Mouse (Mus musculus): Measurements from ENCODE around the gene Mtmr14.

Gene Mtmr14

DNA sequence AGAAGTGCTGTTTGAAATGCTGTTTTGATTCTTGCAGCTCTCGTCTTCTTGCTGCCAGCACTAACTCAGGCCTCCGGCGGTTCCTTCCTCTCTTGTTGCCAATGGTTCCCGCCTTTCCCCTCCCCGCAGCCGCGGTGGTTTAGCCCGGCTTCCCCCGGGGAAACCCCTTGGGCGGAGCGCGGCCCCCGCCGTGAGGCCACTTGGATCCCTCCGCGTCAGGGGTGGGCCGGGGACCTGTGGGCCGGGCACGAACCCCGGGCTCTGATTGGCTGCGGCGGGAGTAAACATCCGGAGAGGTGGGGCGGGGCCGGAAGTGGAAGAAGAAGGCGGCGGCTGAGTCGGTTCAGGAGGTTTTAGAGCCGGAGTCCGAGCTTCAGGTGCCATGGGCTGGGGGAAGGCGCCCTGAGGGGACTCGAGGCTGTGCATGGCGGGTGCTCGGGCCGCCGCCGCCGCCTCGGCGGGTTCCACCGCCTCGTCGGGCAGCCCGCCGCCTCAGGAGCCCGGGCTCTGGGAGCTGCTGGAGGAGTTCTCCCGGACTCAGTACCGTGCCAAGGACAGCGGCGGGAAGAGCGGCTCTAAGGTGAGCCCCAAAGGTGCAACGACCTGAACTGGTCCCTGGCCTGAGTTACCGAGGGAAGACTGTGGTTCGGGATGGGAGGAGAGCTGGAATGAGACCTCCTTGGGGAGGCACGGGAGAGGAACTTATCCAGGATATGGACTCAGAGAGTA, at the start of gene Mtmr14:
Gene Mtmr14, plus strand, starts transcription at position 302 of the 729 bp plus-strand sequence.
- peak; percentile 99 for DNase-seq (ENCODE audit: low spot score)

DNA sequence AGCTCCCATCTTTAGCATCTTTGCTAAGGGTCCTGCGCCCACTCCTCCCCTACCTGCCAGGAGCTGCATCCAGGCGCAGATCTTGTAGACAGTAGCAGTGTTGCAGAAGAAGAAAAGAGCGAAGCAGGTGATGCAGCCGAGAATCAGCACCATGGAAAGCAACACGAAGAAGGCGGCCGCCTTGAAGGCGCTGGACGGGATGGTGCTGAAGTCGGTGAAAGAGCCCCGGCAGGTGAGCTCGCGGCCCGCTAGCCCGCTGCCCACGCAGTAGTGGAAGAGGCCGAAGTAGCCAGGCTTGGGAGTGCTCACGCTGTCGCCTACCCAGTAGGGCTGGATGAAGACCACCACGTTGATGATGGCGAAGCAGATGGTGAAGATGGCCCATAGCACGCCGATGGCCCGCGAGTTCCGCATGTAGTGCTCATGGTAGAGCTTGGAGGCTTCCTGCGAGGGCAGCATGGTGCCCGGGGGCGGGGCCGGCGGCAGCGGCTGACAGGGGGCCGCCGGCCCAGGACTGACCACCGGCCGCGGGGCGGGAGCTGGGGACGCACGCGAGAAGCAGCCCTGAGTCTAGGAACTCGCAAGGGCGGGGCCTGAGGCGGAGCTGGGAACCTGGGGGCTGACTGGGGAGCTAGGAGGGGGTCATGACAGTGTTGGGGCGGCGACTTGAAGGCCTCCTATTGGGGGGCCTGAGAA, 43.7 kb upstream of the Mtmr14 start:
- peak; percentile 27 for DNase-seq (ENCODE audit: low spot score)

DNA sequence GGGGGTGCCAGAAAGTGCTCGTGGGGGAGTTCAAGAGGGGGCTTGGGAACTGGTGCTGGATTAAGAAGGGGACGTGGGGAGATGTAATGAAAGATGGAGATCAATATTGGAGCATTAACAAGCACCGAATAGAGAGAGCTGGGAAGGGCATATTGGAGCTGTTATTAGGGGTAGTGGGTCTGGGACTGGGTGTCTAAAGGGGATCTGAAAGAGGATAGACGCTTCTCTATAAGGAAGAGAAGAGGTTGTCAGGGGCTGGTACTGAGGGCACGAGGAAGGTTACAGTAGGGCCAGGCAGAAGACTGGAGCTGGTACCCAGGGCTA, 43.2 kb upstream of the Mtmr14 start:
- DNase-seq (ENCODE audit: low spot score) = no peak

DNA sequence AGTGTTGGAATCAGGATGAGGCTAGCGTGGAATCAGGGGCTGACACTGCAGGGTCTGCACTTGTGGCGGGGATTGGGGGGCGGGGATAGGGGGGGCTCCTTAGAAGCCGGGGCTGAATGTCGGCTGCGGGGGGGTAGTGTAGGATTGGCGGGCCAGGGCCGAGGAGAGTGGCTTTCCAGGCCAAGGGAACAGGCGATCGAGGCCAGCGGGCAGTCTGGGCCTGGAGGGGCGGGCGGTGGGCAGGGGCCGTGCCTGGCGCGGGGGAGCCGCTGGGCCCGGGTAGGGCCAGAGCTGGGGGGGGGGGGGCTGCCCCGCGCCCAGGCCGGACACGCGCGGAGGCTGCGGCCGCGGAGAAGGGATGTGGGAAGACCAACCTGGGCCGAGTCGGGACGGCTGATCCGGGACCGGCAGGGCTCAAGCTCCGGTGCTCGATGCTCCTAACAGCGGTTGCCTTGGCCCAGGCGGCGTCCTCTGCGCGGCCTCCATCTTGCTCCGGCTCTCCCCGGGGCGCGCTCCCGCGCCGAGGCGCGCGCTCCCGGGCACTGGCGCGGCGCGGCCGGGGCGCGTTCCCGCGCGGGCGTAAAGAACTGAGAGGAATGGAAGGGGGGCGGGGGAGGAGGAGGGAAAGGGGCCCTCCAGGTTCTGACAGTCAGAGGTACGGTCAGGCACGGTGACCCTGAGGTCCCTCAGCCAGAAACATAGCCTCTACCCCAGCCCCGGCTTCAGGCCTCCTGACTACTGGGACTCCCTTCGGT, 42.6 kb upstream of the Mtmr14 start, which contains the start of gene Lhfpl4:
Gene Lhfpl4, minus strand, starts transcription at position 544 of the 755 bp plus-strand sequence.
- no peak for DNase-seq (ENCODE audit: low spot score)

DNA sequence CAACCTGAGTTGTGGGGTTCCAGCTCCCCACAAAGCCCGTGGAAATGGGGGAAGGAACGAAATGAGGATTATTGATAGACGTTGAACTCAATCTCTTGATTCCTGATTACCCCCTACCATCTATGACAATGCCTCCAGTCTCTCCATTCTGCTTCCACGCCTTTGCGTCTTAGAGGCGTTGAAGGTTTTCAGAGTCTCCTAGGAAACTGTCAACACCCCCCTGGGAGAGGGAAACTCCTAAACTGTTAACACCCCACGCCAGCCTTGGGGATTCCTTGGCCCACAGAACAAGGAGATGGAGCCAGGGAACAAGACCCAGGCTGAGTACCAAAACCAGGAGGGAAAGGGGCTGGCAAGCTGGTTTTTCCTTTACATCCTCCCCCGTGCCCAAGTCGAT, 42.0 kb upstream of the Mtmr14 start:
- DNase-seq (ENCODE audit: low spot score) = no peak

DNA sequence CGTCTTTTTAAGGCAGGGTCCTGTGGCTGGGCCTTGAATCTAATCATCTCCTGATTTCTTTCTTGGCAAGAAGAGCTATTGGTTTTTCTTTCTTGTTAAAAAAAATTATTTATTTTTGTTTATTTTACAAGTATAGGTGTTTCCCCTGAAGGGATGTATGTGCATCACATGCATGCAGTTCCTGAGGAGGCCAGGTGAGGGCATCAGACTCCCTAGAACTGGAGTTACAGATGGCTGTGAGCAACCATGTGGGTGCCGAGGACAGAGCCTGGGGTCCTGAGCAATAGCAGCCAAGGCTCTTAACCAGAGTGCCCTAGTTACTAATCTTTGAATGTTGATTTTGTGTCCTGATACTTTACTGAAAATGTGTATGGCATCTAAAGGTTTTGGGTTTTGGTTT, 21.4 kb upstream of the Mtmr14 start:
- no peak for DNase-seq (ENCODE audit: low spot score)

DNA sequence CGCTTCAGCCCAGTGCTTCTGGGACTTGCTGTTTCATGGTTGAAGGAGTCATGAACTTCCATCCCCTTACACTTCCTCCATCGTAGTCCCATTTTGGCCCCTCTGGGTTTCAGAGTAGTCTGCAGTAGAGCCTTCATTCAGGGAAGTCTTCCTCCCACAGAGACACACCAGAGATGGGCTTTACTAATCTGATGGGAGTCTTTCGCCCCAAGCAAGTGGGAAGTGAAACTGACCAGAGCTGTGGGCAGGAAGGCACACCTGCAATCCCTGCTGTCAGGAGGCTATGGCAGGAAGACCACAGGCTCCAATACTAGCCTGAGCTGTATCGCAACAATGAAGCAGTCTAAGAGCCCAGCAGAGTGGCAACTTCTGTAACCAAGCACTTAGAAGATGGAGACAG, 11.8 kb upstream of the Mtmr14 start:
- DNase-seq (ENCODE audit: low spot score) = no peak

DNA sequence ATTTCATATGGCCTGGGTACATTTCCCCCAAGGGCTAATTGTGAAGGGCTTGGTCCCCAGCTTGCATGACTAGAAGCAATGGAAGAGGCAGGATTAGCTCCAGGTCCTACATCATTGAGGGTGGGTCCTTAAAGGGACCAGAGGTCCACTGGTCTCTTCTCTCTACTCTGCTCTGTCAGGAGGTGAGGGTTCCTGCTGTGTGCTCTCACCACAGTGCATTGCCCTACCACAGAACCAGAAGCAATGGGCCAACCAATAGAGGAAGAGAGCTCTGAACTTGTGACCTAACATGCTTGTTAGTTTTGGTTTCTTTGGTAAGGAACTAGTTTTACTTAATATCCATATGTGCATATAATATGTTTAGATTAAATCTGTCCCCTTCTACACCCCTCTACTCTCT, 10.9 kb upstream of the Mtmr14 start:
- no peak for DNase-seq (ENCODE audit: low spot score)

DNA sequence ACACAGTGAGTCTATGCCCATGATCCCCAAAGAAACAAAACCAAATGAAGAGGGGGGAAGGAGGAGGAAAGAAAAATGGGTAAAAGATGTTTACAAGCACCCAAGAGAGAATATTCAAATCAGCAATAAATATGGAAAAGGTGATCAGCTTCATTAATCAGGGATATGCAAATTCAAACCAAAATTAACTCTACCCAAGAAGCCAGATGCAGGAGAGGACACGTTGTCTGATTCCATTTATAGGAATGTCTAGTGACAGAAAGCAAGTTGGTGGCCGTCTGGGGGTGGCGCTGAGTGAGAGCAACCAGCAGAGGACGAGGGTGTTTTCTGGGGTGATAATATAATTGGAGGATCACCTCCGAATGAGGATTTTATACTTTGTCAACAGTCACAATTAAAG, 2.5 kb upstream of the Mtmr14 start:
- DNase-seq (ENCODE audit: low spot score) = no peak

DNA sequence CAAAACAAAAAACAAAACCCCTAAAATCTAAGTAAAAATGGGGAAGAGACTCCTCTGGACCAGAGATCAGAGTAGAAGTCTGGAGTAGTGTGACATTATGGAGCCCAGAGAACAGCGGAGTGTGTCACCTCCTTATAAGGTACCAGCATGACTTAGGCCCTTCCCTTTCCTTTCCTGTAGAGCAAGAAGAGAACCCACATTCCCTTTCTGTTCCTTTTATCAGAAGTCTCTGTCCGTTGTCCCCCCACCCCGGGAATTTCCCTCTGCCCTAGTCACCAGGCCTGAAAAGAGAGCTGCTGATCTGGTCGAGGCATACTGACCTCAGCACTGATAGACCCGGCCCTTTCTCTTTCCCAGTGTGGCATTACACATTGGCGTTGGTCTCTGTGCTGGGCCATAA, 799 bp downstream of the Mtmr14 start:
- no peak for DNase-seq (ENCODE audit: low spot score)

DNA sequence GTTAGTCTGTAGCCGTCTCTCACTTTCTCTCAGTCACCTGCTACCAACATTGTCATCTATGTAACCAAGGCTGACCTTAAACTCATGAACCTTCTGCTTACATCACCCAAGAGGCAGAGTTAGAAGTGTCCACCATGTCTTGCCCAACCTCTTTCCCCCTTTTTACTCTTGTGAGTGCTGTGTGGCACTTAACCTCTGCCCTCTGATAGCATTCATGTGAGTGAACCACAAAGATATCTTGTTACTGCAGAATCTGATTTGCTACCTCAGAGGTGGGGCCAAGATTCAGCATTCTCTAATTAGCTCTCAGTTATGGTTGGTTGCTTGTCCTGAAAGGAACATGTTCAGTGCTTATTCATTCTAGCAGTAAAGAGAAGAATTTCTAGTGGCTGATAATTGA, 5.1 kb downstream of the Mtmr14 start:
- DNase-seq (ENCODE audit: low spot score) = no peak

DNA sequence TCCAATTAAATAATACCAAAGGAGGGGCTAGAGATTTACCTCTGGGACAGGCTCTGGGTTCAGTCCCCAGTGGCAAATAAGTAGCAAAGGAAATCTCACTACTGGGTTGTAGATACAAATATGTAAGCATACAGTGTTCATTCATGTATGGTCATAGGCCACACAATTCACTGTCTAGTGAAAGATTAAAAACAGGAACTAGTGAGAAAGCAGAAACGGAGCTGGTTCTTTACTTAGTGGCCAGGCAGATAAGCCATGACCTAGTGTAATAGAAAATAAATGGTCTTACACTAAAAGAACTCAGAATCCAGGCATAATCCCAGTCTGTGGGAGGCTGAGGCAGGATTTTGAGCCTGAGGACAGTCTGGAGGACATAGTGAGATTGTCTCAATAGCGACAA, 7.9 kb downstream of the Mtmr14 start:
- DNase-seq (ENCODE audit: low spot score) = no peak

DNA sequence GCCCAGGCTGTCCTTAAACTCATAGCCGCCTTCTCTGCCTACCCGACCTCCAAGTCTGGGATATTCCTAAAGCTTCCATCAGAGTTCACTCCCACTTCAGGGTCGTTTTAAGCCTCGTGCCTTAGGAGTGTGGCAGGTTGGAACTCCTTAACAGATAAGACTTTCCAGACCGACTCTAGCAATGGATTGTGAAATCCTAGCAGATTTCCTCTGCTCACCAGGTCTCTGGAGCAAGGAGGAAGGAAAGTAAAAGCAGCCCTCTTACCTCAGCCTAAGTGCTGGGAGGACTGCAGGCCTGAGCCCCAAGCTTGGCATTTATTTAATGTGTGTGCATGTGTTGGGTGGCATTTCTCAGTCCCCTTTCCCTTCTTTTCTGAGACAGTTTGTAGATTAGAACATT, 13.1 kb downstream of the Mtmr14 start:
- DNase-seq (ENCODE audit: low spot score) = no peak

DNA sequence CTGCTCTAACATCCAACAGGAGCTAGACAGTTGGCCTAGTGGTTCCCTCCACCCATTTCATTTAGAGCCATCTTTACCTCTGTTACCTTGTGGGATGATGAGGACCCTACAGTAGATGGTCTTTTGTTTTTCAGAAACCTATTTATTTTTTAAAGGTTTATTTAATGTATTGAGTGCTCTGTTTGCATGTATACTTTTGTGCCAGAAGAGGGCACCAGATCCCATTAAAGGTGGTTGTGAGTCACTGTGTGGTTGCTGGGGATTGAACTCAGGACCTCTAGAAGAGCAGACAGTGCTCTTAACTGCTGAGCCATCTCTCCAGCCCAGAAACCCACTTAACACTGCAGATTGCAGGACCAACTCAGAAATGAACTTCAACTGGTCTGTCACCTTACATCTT, 14.3 kb downstream of the Mtmr14 start:
- no peak for DNase-seq (ENCODE audit: low spot score)

DNA sequence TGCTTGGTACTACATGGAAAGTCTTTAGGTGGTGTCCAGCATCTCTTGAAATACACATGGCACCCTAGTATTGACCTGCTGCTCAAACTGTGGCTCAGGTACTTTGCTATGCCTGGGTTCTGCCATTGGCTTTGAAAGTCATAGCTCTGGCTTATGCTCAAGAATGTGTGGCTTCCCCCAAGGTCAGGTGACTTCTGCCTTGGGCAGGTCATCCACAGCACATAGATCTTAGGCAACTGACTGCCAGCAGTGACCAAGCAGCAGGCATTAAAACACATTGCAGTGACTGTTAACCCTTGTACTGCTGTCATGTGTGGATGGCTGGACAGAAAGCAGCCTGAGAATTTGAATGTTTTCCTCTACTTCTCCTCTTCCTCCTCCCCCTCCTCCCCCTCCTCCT, 17.3 kb downstream of the Mtmr14 start:
- DNase-seq (ENCODE audit: low spot score) = no peak

DNA sequence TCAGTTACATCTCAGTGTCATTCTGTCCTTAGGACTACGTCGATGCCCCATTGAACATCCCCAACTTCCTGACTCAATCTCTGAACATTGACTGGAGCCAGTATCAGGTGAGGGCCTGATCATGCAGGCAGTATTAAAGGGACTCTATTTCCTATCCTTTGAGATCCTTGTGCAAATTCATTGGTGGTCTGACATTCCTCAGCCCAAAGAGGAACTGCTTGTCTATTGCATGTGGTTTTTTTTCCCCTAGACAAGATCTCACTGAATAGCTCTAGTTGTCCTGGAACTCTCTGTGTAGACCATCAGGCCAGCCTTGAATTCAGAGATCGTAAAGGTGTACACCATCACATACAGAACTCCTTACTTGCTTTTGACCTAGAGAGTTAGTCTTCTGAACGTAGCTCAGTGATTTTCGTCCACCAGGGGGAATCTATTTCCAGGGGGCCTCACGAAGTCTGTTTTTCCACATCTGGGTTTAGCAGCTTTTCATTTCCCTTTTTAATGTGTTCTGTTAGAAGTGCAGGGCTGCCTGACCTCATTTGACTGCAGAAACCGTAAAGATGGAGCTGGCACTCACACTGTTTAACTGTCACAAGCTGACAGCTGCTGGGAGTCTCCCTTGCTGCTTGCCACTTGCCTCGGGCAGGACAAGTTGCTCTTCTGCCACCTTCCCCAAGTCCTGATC, 23.7 kb downstream of the Mtmr14 start:
- DNase-seq (ENCODE audit: low spot score) = no peak

DNA sequence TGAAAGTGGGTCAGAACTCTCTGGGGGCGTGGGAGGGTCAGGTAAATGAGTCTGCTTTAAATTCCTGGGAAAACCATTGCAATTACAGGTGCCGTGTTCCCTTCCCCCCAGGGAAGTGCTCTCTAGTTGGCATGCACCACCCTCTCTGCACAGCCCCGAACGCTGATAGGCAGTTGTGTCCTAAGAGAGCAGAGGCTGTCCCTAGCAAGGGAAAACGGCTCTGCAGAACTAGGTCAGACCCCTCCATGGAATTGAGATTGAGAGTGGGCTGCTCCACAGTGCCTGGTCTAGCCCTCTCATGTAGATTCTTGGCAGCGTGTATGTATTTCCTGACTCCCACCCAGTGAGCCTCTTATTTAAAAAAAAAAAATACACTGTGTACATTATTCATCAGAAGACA, 25.9 kb downstream of the Mtmr14 start:
- DNase-seq (ENCODE audit: low spot score) = no peak

DNA sequence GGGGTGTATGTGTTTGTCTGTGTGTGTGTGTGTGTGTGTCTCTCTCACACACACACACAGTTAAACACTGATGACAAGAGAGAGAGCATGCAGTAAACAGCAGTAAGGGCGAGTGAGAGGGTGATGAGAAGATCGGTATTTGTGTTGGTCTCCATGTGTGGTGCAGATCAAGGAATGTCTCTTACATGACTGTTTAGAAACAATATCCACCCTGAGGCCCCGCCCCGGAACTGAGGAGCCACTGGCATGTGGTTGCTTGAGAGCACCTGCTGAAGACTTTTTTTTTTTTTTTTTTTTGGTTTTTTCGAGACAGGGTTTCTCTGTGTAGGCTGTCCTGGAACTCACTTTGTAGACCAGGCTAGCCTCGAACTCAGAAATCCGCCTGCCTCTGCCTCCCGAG, 26.8 kb downstream of the Mtmr14 start:
- no peak for DNase-seq (ENCODE audit: low spot score)

DNA sequence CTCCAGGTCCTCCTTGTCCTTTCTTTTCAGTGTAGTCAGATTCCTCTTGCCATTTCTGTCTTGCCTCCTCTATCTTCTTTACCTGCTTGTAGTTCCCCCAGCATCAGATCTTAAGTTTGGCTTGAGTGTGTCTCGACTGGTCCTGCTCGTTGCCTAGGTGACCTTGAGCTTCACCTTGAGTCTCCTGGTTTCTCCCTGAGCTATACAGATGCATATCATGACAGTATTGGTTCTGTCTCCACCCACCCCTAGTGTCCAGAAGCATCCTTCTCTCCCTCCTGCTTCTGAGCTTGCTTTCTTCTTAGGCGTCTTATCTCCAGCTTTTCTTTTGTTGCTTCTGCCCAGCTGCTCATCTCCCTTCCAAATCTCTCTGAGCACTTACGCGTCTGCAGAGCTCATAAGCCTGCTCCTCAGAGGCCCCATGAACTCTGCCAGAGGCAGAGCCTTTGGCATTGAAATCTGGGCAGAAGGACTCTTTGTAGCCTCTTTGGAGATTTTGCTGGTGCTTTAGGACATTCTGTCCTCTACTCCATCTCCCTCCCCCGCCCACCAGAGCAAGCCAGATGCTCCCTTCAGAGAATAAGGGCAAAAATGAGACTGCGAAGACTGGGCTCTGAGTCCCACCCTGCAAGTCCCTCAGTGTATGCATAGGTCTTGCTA, 29.5 kb downstream of the Mtmr14 start:
- DNase-seq (ENCODE audit: low spot score) = no peak

DNA sequence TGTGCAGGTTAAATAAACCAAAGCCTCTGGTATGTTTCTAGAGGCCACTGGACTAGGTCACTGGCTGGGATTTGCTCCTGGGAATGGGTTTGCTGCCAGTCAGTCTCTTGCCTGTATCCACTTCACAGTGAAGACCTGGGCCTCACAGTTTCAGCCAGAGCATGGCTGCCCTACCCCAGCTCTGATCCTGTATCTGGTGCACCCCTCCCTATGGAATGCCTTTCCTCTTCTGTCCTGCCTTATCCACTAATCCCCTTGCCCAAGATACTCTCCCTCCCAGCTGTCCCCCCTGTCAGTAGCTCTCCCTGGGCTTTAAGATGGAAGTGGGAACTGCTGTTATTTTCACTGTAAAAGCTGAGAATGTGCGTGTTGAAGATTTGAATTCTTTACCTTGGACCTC, 30.3 kb downstream of the Mtmr14 start:
- no peak for DNase-seq (ENCODE audit: low spot score)

DNA sequence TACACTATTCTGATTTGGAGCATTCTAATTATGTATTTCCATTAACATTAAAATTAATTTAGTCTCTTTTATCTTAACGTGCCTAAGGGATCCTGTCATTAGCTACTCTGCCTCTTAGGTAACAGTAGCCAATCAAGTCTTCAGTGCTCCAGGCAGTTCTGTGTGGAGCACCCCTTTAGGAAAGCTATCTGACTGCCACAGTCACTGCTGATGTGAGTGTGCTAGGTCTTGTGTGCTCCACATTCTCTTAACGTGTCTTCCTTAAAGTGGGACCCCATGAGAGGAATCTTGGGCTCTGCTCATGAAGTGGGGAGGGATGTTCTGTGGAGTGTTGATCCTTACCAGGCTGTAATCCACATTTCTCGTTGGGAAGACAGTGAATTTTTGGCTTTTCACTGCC, 34.7 kb downstream of the Mtmr14 start:
- DNase-seq (ENCODE audit: low spot score) = no peak

DNA sequence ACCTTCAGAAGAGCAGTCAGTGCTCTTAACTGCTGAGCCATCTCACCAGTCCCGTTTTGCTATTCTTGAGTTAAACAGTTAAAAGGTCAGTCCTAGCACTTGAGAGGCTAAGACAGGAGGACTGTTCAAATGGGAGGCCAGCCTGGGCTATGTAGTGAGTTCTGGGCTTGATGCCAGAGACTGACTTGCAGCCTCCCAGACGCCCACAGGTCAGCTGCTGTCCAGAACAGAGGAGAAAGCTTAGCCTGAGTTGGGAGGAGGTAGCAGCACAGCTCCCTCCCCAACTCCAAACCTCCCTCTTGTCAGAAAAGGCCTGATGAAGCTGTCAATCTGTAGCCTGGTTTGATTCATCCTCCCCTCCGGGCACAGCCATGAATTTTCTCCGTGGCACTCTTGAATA, 39.2 kb downstream of the Mtmr14 start:
- no peak for DNase-seq (ENCODE audit: low spot score)
